Mouse (Mus musculus) midbrain, embryonic 16.5 days (tissue): ENCODE data around the gene Atg4b. TPM values are rescaled to one million over a fixed set of nuclear protein-coding genes. Genes with fewer than 3 reads are reported as not detected.

ENCODE experiments used
- ATAC-seq: fragments of 200-750 bp; cut with Nextera tagmentation; 2 replicates; pipeline ENCODE4 v1.8.0; 2017; ENCODE audit warnings: moderate TSS enrichment
- H3K27ac ChIP-seq: fragments of 300-500 bp; sonication (generic); 2 replicates; pipeline ENCODE4 v1.5.1; 2014; ENCODE audit warnings: mild to moderate bottlenecking, low read length, mixed read lengths
- H3K27me3 ChIP-seq: fragments of 300-500 bp; sonication (generic); 2 replicates; pipeline ENCODE4 v1.6.1; 2014; ENCODE audit warnings: low read depth, low read length, mixed read lengths; ENCODE audit not compliant: control insufficient read depth, insufficient read depth
- H3K36me3 ChIP-seq: fragments of 300-500 bp; sonication (generic); 2 replicates; pipeline ENCODE4 v1.6.1; 2014; ENCODE audit warnings: mild to moderate bottlenecking, low read length, moderate library complexity, mixed read lengths; ENCODE audit not compliant: control insufficient read depth, insufficient read depth
- H3K4me1 ChIP-seq: fragments of 300-500 bp; sonication (generic); 2 replicates; pipeline ENCODE4 v1.6.1; 2014; ENCODE audit warnings: mild to moderate bottlenecking, low read length, mixed read lengths; ENCODE audit not compliant: control insufficient read depth, insufficient read depth
- H3K4me2 ChIP-seq: fragments of 300-500 bp; sonication (generic); 2 replicates; pipeline ENCODE4 v1.6.1; 2014; ENCODE audit warnings: mild to moderate bottlenecking, low read length, mixed read lengths
- H3K4me3 ChIP-seq: fragments of 300-500 bp; sonication (generic); 2 replicates; pipeline ENCODE4 v1.5.1; 2014; ENCODE audit warnings: low read depth, mild to moderate bottlenecking, low read length, moderate library complexity, mixed read lengths
- H3K9ac ChIP-seq: fragments of 300-500 bp; sonication (generic); 2 replicates; pipeline ENCODE4 v1.6.1; 2014; ENCODE audit warnings: low read depth, low read length, mixed read lengths
- H3K9me3 ChIP-seq: fragments of 300-500 bp; sonication (generic); replicated peaks from 2 replicates; pipeline ENCODE4 v1.6.1; 2014; ENCODE audit warnings: mild to moderate bottlenecking, low read length, mixed read lengths; ENCODE audit not compliant: control insufficient read depth, poor library complexity, severe bottlenecking
- WGBS: fragments of 180-500 bp; shearing (Covaris S2); extraction: QIAGEN DNeasy Blood & Tissue Kit; methylation state at CpG from one replicate; pipeline ENCODE4 v1.1.7; 2014; 5-methylcytosine and 5-hydroxymethylcytosine counted together
- polyA plus RNA-seq: library from polyadenylated mRNA; unstranded; fragments of >200 nt; fragmentation: Nextera tagmentation; extraction: Ambion mirVana; gene quantifications from 2 replicates; pipeline ENCODE4 v1.2.1, GENCODE M21; 2015

Atg4b gene
- polyA plus RNA-seq, 1 experiment from 2014 or later: 92.5 TPM

DNA sequence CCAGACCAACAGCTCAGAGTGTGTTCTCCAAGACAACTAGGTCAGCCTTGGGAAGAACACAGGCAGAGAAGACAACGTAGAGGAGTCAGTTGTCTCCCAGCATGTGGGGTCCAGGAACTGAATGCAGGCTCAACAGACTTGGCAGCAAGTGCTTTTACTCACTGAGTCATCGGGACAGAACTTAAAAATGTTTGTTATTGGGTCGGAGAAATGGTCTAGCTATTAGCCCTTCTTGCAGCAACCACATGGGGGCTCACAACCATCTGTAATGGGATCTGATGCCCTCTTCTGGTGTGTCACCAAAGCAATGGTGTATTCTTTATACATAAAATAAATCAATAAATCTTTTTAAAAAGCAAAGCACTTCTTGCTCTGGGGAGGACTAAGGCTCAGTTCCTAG is 25.2 kb upstream of the Atg4b start:
- H3K27ac ChIP-seq: no peak overlapping the region
- no peak overlapping the region for H3K4me3 ChIP-seq
- no peaks in the 10 kb centered on the region for H3K9me3 ChIP-seq
- H3K4me1 ChIP-seq: peaks cover under 1% of the 10 kb centered on the region
- peaks cover 5% of the 10 kb centered on the region for H3K36me3 ChIP-seq
- H3K4me2 ChIP-seq: no peak overlapping the region
- H3K27me3 ChIP-seq: no peaks in the 10 kb centered on the region
- no peak for ATAC-seq
- WGBS: 81% methylated on average over 3 of the region's 3 CpGs
- no peak overlapping the region for H3K9ac ChIP-seq

DNA sequence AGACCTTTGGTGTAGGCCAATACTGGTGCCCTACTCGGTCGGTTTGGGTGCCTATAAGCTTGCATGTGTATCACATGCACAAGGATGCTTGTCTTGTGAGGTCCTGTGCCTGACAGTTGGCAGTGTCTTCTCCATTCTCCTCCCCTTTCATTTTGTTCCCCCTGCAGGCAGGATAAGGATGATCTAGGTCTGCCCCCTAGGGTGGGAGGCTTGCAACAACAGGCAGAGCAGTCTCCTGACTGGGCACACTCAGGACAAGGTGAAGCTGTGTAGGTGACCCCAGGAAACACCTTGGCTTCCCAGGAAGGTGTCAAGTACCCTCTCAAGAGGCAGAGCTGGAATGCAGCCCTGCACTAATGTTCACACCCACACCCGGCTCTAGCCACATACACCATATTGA is 24.3 kb upstream of the Atg4b start:
- no peaks in the 10 kb centered on the region for H3K9me3 ChIP-seq
- H3K4me2 ChIP-seq: no peak overlapping the region
- peaks cover 5% of the 10 kb centered on the region for H3K36me3 ChIP-seq
- no peak for ATAC-seq
- 70% methylated on average over 3 of the region's 3 CpGs for WGBS
- peaks cover 8% of the 10 kb centered on the region for H3K4me1 ChIP-seq
- no peak overlapping the region for H3K4me3 ChIP-seq
- no peak overlapping the region for H3K9ac ChIP-seq
- no peak overlapping the region for H3K27ac ChIP-seq
- H3K27me3 ChIP-seq: no peaks in the 10 kb centered on the region

DNA sequence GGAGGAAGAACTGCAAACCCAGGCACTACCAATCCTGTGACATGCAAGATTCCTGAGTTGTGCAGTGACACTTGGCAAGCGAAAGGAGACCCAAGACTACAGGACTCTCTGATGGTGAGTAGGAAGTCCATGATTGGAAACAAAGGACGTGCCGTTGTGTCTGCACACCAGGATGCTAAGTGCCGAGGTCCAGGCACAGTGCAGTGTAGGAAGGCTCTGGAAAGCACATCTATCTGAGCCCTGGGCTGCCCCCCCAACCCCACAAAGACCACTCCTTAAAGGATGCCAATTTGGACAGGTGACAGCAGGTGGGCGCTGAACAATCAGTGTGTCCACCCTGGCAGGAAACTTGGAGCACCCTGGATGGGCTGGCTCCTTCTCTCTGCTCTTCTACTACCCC is 20.2 kb upstream of the Atg4b start:
- 86% methylated on average over 5 of the region's 5 CpGs for WGBS
- Histone ChIP-seq H3K9ac (no peak overlapping the region), H3K9me3 (no peaks in the 10 kb centered on the region), H3K27me3 (no peaks in the 10 kb centered on the region), H3K4me1 (peaks cover 12% of the 10 kb centered on the region), H3K36me3 (no peaks in the 10 kb centered on the region), H3K27ac (no peak overlapping the region), H3K4me2 (peak overlapping the region; percentile 23; the same call in 1 of the 2 replicates), H3K4me3 (no peak overlapping the region)
- 0 out of 2 replicates have a peak, but pooled peaks have one; percentile 17 for ATAC-seq

DNA sequence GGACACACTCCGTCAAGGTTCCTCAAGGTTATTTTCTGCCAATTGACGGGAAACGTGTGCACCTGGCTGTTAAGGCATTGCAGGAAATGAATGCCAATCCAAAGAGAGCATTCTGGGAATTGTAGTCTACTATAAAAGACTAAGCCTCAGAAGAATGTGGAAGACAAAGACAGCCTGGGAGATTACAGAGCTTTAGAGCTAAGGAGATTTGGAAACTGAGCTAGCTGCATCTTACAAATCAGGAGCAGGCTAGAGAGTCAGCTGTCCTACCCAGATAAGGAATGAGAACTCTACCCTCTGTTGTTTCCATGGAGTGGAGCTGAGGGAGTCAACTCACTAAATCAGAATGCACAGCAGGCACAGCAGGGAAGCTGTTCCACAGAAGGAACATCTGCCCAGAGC is 19.4 kb upstream of the Atg4b start:
- H3K4me3 ChIP-seq: no peak overlapping the region
- H3K36me3 ChIP-seq: no peaks in the 10 kb centered on the region
- peaks cover 12% of the 10 kb centered on the region for H3K4me1 ChIP-seq
- ATAC-seq: peak; percentile 64
- H3K9me3 ChIP-seq: no peaks in the 10 kb centered on the region
- H3K27me3 ChIP-seq: no peaks in the 10 kb centered on the region
- H3K27ac ChIP-seq: peak overlapping the region; percentile 74
- H3K9ac ChIP-seq: no peak overlapping the region; the same call in 1 of the 2 replicates
- H3K4me2 ChIP-seq: peak overlapping the region; percentile 42
- WGBS: 3% methylated on average over 3 of the region's 3 CpGs

DNA sequence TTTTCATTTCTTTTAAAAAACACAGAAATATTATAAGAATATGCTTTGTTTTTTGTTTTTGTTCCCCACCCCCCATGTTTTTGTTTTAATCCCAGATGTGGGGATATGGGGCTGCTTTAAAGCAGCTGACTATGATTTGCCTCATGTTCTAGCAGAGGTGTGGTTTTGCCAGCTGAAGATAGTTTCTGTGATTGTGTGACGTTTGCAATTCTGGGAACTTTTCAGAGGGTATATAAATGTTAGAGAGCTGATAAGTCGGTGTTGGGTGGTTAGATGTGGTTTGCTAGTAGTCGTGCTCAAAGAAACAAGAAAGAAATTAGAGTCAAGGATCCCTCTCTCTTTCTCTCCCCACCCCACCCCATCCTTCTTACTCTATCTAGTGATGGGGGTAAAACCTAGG is 15.4 kb upstream of the Atg4b start:
- Histone ChIP-seq H3K4me1 (peaks cover 12% of the 10 kb centered on the region), H3K9ac (no peak overlapping the region), H3K4me3 (no peak overlapping the region), H3K27me3 (no peaks in the 10 kb centered on the region), H3K4me2 (no peak overlapping the region), H3K27ac (no peak overlapping the region), H3K9me3 (no peaks in the 10 kb centered on the region), H3K36me3 (no peaks in the 10 kb centered on the region)
- whole genome bisulfite sequencing: 95% methylated on average over 3 of the region's 3 CpGs
- ATAC-seq: no peak

DNA sequence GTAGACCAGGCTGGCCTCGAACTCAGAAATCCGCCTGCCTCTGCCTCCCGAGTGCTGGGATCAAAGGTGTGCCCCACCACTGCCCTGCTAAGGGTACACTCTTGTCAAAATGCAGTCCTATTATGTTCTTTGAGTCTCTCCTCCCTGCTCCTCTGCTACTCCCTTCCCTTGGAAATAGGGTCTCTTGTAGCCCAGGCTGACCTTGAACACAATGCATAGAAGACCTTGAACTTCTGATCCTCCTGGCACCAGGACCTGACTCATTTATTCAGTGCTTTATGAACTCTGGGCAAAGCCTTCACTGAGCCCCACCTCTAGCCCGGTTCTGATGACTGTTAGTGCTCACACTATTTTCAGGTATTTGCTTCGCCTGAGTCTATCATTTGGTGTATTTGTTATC is 13.6 kb upstream of the Atg4b start:
- H3K9ac ChIP-seq: no peak overlapping the region
- no peak overlapping the region for H3K4me2 ChIP-seq
- no peak overlapping the region for H3K27ac ChIP-seq
- no peaks in the 10 kb centered on the region for H3K4me1 ChIP-seq
- no peak overlapping the region for H3K4me3 ChIP-seq
- no peak for ATAC-seq
- WGBS: 93% methylated on average over 5 of the region's 5 CpGs
- H3K27me3 ChIP-seq: no peaks in the 10 kb centered on the region
- H3K9me3 ChIP-seq: no peaks in the 10 kb centered on the region
- H3K36me3 ChIP-seq: no peaks in the 10 kb centered on the region

DNA sequence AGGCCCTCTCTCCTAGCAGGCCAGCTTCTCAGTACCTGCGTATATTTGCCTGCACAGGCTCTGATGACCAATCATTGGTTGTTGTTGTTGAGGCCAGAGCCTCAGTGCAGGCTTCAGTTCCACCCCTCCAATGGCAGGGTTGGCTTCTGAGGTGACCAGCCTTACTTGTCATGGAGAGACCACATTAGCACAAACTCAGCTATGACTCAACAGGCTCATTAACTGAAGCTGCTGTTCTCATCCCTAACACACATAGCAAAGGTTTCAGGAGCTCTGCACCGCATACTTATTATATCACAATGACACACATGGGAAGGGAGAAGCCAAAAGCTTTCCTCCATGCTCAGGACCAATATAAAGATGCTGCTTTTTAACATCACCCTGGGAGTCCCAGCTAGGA is 10.6 kb upstream of the Atg4b start:
- Histone ChIP-seq H3K27ac (no peak overlapping the region), H3K9ac (no peak overlapping the region), H3K4me3 (no peak overlapping the region), H3K4me2 (no peak overlapping the region), H3K27me3 (no peaks in the 10 kb centered on the region), H3K9me3 (no peaks in the 10 kb centered on the region), H3K36me3 (no peaks in the 10 kb centered on the region), H3K4me1 (no peaks in the 10 kb centered on the region)
- 96% methylated on average over 2 of the region's 2 CpGs for WGBS
- no peak for ATAC-seq

DNA sequence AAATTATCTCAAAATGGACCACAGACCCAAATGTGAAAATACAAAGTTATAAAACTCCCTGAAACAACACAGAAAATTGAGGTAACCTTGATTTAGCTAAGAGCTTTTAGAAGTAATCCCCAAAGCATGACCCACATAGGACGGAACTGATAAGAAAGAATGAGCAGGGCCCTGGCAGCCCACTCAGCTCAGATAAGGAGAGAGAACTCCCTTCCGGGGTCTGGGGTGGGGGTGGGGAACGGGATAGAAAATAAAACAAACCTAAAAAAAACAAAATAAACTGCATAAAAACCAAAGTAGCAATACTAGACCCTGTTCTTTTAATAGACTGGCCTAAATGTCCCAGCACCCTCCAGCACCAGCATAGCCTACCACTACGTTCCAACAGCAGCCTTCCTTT is 9.3 kb upstream of the Atg4b start:
- H3K4me1 ChIP-seq: no peaks in the 10 kb centered on the region
- 95% methylated on average over 4 of the region's 4 CpGs for WGBS
- no peak overlapping the region for H3K4me3 ChIP-seq
- no peak overlapping the region for H3K9ac ChIP-seq
- no peaks in the 10 kb centered on the region for H3K27me3 ChIP-seq
- H3K9me3 ChIP-seq: no peaks in the 10 kb centered on the region
- no peak overlapping the region for H3K4me2 ChIP-seq
- no peaks in the 10 kb centered on the region for H3K36me3 ChIP-seq
- H3K27ac ChIP-seq: no peak overlapping the region
- no peak for ATAC-seq

DNA sequence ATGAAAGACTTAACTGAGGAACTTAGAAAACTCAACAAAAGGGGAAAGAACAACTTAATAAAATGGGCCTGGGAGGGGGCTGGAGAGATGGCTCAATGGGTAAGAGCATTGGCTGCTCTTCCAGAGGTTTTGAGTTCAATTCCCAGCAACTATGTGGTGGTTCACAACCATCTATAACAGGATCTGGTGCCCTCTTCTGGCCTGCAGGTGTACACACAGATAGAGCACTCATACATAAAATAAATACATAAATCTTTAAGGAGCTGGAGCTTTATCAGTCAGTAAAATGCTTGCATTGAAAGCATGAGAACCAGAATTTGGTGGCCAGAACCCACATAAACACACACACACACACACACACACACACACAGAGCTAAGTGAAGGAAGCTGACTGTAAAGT is 8.4 kb upstream of the Atg4b start:
- Histone ChIP-seq H3K36me3 (no peaks in the 10 kb centered on the region), H3K27me3 (no peaks in the 10 kb centered on the region), H3K9ac (no peak overlapping the region), H3K9me3 (no peaks in the 10 kb centered on the region), H3K4me1 (no peaks in the 10 kb centered on the region), H3K4me2 (no peak overlapping the region), H3K4me3 (no peak overlapping the region), H3K27ac (no peak overlapping the region)
- no peak for ATAC-seq

DNA sequence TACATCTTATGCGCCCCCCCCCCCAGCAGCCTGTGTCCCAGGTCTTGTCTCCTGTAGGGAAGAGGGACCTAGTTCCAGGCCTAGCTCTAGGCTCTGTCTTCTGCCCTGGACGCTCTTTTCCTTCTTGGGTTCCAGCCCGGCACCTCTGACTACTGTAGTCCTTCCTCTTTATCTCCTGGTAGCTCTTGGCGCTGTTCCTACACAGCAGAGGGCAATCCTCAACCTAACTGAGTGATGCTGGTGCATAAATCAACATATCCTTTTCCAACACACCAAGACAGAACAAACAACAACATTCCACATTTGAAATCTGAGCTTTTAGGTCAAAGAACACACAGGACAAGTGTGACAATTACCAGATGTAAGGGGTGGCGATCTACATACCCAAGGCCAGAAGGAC is 5.1 kb upstream of the Atg4b start:
- H3K4me1 ChIP-seq: no peaks in the 10 kb centered on the region
- WGBS: 87% methylated on average over 5 of the region's 5 CpGs
- ATAC-seq: no peak
- H3K27me3 ChIP-seq: no peaks in the 10 kb centered on the region
- no peak overlapping the region for H3K9ac ChIP-seq
- no peaks in the 10 kb centered on the region for H3K9me3 ChIP-seq
- H3K4me3 ChIP-seq: no peak overlapping the region
- H3K27ac ChIP-seq: no peak overlapping the region
- no peak overlapping the region for H3K4me2 ChIP-seq
- H3K36me3 ChIP-seq: peaks cover 19% of the 10 kb centered on the region
